Mouse (Mus musculus): ENCODE data around the gene Sema4f.

GRCm38 (mm10) chr6:82971031-82971430, 31.5 kb upstream of the Sema4f start:
- peak; percentile 67 for TF ChIP-seq CTCF (IDR thresholded peaks at IDR 0.05; ENCODE audit: low read depth)
- TF ChIP-seq EP300 (IDR thresholded peaks at IDR 0.05; ENCODE audit: low read depth), result no peak

All from liver, embryonic 14.5 days (tissue).